Mouse (Mus musculus) hindbrain, embryonic 16.5 days (tissue): ENCODE measurements around the gene Rps28. TPM values are rescaled to one million over a fixed set of nuclear protein-coding genes. Genes with fewer than 3 reads are reported as not detected.
"Not testable (repeated sequence)": the region's sequence is repeated elsewhere in the genome, so short reads cannot be mapped to it uniquely, and the experiment has no call there.

Experiments
- ATAC-seq: fragments of 200-750 bp; cut with Nextera tagmentation; 2 replicates; pipeline ENCODE4 v1.8.0; 2017; ENCODE audit warnings: moderate TSS enrichment, moderate library complexity
- H3K27ac ChIP-seq: fragments of 300-500 bp; sonication (generic); 2 replicates; pipeline ENCODE4 v1.5.1; 2014; ENCODE audit warnings: low read depth, mild to moderate bottlenecking, control low read depth, low read length, moderate library complexity
- H3K27me3 ChIP-seq: fragments of 300-500 bp; sonication (generic); replicated peaks from 2 replicates; pipeline ENCODE4 v1.6.1; 2014; ENCODE audit warnings: low read length; ENCODE audit not compliant: control insufficient read depth, insufficient read depth
- H3K36me3 ChIP-seq: fragments of 300-500 bp; sonication (generic); 2 replicates; pipeline ENCODE4 v1.6.1; 2014; ENCODE audit warnings: mild to moderate bottlenecking, low read length, moderate library complexity, mixed read lengths; ENCODE audit not compliant: control insufficient read depth, insufficient read depth
- H3K4me1 ChIP-seq: fragments of 300-500 bp; sonication (generic); 2 replicates; pipeline ENCODE4 v1.6.1; 2014; ENCODE audit warnings: low read depth, low read length; ENCODE audit not compliant: control insufficient read depth, insufficient read depth
- H3K4me2 ChIP-seq: fragments of 300-500 bp; sonication (generic); 2 replicates; pipeline ENCODE4 v1.6.1; 2014; ENCODE audit warnings: mild to moderate bottlenecking, low read length, control low read depth, moderate library complexity
- H3K4me3 ChIP-seq: fragments of 300-500 bp; sonication (generic); 2 replicates; pipeline ENCODE4 v1.5.1; 2014; ENCODE audit warnings: mild to moderate bottlenecking, low read length, control low read depth, moderate library complexity
- H3K9ac ChIP-seq: fragments of 300-500 bp; sonication (generic); 2 replicates; pipeline ENCODE4 v1.6.1; 2014; ENCODE audit warnings: low read depth, mild to moderate bottlenecking, control low read depth, low read length, moderate library complexity
- H3K9me3 ChIP-seq: fragments of 300-500 bp; sonication (generic); 2 replicates; pipeline ENCODE4 v1.6.1; 2014; ENCODE audit warnings: mild to moderate bottlenecking, low read length, moderate library complexity; ENCODE audit not compliant: control insufficient read depth
- WGBS: fragments of 180-500 bp; shearing (Covaris S2); extraction: QIAGEN DNeasy Blood & Tissue Kit; methylation state at CpG from one replicate; pipeline ENCODE4 v1.1.7; 2014; 5-methylcytosine and 5-hydroxymethylcytosine counted together
- polyA plus RNA-seq: library from polyadenylated mRNA; unstranded; fragments of >200 nt; fragmentation: Nextera tagmentation; extraction: Ambion mirVana; gene quantifications from 2 replicates; pipeline ENCODE4 v1.2.1, GENCODE M21; 2015

Rps28 gene
- polyA plus RNA-seq, 1 experiment from 2014 or later = 392 TPM

DNA sequence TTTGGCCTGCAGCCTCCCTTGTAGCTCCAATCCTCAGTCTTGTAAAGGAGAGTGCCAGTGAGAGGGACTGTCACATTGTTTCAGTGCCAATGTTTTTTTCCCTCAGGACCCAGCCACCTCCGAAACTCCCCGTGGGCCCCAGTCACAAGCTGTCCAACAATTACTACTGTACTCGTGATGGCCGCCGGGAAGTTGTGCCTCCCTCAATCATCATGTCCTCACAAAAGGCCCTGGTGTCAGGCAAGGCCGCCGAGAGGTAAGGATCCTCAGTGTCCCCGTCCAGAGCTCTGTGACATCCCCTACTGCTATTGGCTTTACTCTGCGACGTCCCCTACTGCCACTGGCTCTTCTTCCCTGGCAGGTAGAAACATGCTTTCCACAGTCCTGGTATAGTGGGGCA is 5.2 kb upstream of the Rps28 start:
- no peak for ATAC-seq
- no peak overlapping the region for H3K4me2 ChIP-seq
- H3K9ac ChIP-seq = no peak overlapping the region
- no peaks in the 10 kb centered on the region for H3K27me3 ChIP-seq
- H3K27ac ChIP-seq = no peak overlapping the region
- H3K4me1 ChIP-seq = peaks cover 8% of the 10 kb centered on the region
- WGBS = 85% methylated on average over 10 of the region's 10 CpGs
- H3K36me3 ChIP-seq = peaks cover 27% of the 10 kb centered on the region
- no peak overlapping the region for H3K4me3 ChIP-seq
- no peaks in the 10 kb centered on the region for H3K9me3 ChIP-seq

- Histone ChIP-seq H3K4me3 (no peak overlapping the region), H3K9ac (no peak overlapping the region), H3K4me1 (peaks cover 8% of the 10 kb centered on the region), H3K36me3 (peaks cover 21% of the 10 kb centered on the region), H3K4me2 (no peak overlapping the region), H3K27me3 (no peaks in the 10 kb centered on the region), H3K27ac (no peak overlapping the region), H3K9me3 (no peaks in the 10 kb centered on the region)
- WGBS = 67% methylated on average over 2 of the region's 2 CpGs
- no peak for ATAC-seq
Measured at GRCm38 (mm10) chr17:33828892-33829291, 4.5 kb upstream of the Rps28 start.

GRCm38 (mm10) chr17:33826850-33827249 is 2.5 kb upstream of the Rps28 start:
- 0% methylated on average over 3 of the region's 3 CpGs for WGBS
- Histone ChIP-seq H3K27ac (no peak overlapping the region), H3K9me3 (no peaks in the 10 kb centered on the region), H3K27me3 (no peaks in the 10 kb centered on the region), H3K4me2 (no peak overlapping the region), H3K4me3 (no peak overlapping the region), H3K9ac (no peak overlapping the region), H3K4me1 (peaks cover 24% of the 10 kb centered on the region), H3K36me3 (peaks cover 19% of the 10 kb centered on the region)
- ATAC-seq = no peak

DNA sequence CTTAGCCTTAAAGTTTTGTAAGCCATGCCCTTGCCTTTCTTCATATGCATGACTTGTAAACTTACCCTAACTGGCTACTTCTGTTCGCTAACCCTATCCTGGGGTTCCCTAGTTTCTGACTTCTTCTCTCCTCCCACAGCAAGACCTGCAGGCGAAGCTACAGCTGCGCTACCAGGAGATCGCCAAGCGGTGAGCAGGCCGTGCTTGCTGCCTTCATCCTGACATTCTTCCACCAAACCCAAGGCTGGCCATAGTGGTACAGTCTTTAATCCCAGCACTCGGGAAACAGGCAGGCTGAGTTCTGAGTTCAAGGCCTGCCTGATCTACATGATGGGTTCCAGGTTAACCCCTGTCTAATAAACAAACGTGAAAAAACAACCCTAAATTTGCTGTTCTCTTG is 1.1 kb upstream of the Rps28 start:
- no peak for ATAC-seq
- 89% methylated on average over 8 of the region's 8 CpGs for WGBS
- H3K27me3 ChIP-seq = no peaks in the 10 kb centered on the region
- peak overlapping the region; percentile 69 for H3K4me3 ChIP-seq
- no peaks in the 10 kb centered on the region for H3K9me3 ChIP-seq
- peaks cover 24% of the 10 kb centered on the region for H3K4me1 ChIP-seq
- H3K36me3 ChIP-seq = peaks cover 16% of the 10 kb centered on the region
- 0 out of 2 replicates have a peak overlapping the region, but pooled peaks have one; percentile 14 for H3K9ac ChIP-seq
- H3K4me2 ChIP-seq = peak overlapping the region; percentile 74
- H3K27ac ChIP-seq = no peak overlapping the region

DNA sequence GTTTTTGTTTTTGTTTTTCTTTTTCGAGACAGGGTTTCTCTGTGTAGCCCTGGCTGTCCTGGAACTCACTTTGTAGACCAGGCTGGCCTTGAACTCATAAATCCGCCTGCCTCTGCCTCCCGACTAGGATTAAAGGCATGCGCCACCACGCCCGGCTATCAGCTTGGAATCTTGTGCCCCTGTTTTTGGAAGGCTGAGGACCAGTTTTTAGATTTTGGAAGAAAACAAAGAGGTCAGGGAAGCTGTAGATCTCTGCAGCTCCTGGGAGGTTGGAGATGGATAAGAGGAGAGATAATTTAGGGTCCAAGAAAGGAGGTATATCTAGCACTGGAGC is 602 bp upstream of the Rps28 start:
- peak overlapping the region; percentile 74 for H3K4me2 ChIP-seq
- peak overlapping the region; percentile 70 for H3K9ac ChIP-seq
- peak overlapping the region; percentile 69 for H3K4me3 ChIP-seq
- ATAC-seq, H3K9me3 ChIP-seq, H3K27me3 ChIP-seq: not testable (repeated sequence)
- WGBS = 12% methylated on average over 6 of the region's 6 CpGs
- peak overlapping the region; percentile 84 for H3K27ac ChIP-seq
- peaks cover 24% of the 10 kb centered on the region for H3K4me1 ChIP-seq
- H3K36me3 ChIP-seq = peaks cover 16% of the 10 kb centered on the region

DNA sequence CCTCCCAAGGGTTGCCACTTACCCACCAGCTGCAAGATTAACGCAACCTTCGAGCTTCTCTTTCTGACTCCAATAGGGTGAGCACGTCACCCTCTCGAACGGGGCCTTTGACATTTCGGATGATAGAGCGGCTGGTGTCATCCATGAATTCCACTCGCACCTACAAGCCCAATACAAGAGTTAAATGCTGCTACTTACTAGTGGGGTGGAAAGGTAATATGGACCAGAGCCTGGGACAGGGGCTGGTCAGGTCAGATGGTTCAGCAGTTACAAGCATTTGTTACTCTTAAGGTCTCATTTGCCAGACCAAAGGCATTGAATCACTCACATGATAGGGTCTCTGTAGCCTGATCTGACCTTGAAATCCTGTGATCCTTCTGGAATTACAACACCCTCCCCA is 1.2 kb downstream of the Rps28 start:
- not testable (repeated sequence) for H3K27ac ChIP-seq, H3K9me3 ChIP-seq, H3K27me3 ChIP-seq, ATAC-seq
- peaks cover 31% of the 10 kb centered on the region for H3K4me1 ChIP-seq
- H3K36me3 ChIP-seq = peaks cover 16% of the 10 kb centered on the region
- peak overlapping the region; percentile 93 for H3K4me2 ChIP-seq
- 77% methylated on average over 8 of the region's 8 CpGs for WGBS
- H3K9ac ChIP-seq = peak overlapping the region; percentile 73
- peak overlapping the region; percentile 69 for H3K4me3 ChIP-seq

GRCm38 (mm10) chr17:33822436-33822959 is 1.9 kb downstream of the Rps28 start:
- Histone ChIP-seq H3K4me2 (no peak overlapping the region), H3K27ac (no peak overlapping the region), H3K27me3 (no peaks in the 10 kb centered on the region), H3K4me3 (no peak overlapping the region), H3K4me1 (peaks cover 36% of the 10 kb centered on the region), H3K9me3 (no peaks in the 10 kb centered on the region), H3K9ac (no peak overlapping the region), H3K36me3 (peaks cover 16% of the 10 kb centered on the region)
- WGBS = 74% methylated on average over 1 of the region's 1 CpGs
- ATAC-seq = no peak

- 12% methylated on average over 30 of the region's 33 CpGs for WGBS
- no peaks in the 10 kb centered on the region for H3K27me3 ChIP-seq
- peaks cover 16% of the 10 kb centered on the region for H3K36me3 ChIP-seq
- H3K9me3 ChIP-seq = no peaks in the 10 kb centered on the region
- peak overlapping the region; percentile 93 for H3K4me2 ChIP-seq
- peak overlapping the region; percentile 63 for H3K4me3 ChIP-seq
- peak; percentile 55 for ATAC-seq
- peak overlapping the region; percentile 80 for H3K9ac ChIP-seq
- peak overlapping the region; percentile 93 for H3K27ac ChIP-seq
- H3K4me1 ChIP-seq = peaks cover 22% of the 10 kb centered on the region
Measured at GRCm38 (mm10) chr17:33817969-33818643, 6.3 kb downstream of the Rps28 start.

- under 1% methylated on average over 67 of the region's 89 CpGs for WGBS
- ATAC-seq = peak; percentile 97
- Histone ChIP-seq H3K9ac (peak overlapping the region; percentile 80), H3K9me3 (no peaks in the 10 kb centered on the region), H3K27ac (peak overlapping the region; percentile 93), H3K4me3 (peak overlapping the region; percentile 63), H3K4me1 (peaks cover 15% of the 10 kb centered on the region), H3K4me2 (peak overlapping the region; percentile 93), H3K36me3 (peaks cover 12% of the 10 kb centered on the region), H3K27me3 (no peaks in the 10 kb centered on the region)
Measured at GRCm38 (mm10) chr17:33817184-33817968, 7.0 kb downstream of the Rps28 start.
